Mouse (Mus musculus): ENCODE results near the gene Wdr46.
A peak's percentile ranks its signal among the peaks of the same experiment; 100 is the strongest.
"Not testable (repeated sequence)": the region's sequence is repeated elsewhere in the genome, so short reads cannot be mapped to it uniquely, and the experiment has no call there.

Wdr46 gene

DNA sequence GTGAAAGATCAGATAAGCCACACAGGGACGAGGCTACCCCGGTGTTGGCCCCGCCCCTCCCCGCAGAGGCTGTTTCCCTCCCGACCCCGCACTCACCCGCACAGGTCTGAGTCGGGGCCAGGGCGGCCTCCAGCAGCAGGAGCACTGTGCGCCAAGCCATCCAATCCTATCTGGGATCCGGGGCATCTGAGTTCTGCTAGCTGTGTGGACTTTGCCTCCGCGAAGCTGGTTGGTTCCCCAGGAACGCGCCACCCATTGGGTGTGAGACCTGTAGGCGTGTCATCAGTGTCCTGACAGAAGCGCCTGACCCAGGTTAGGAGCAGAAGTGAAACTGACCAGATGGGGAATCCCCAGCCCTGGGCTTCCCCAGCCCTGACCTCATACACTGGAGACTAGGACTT is 38.2 kb downstream of the Wdr46 start:
- peak; percentile 92 for DNase-seq (ENCODE audit: low read depth, low spot score)

DNA sequence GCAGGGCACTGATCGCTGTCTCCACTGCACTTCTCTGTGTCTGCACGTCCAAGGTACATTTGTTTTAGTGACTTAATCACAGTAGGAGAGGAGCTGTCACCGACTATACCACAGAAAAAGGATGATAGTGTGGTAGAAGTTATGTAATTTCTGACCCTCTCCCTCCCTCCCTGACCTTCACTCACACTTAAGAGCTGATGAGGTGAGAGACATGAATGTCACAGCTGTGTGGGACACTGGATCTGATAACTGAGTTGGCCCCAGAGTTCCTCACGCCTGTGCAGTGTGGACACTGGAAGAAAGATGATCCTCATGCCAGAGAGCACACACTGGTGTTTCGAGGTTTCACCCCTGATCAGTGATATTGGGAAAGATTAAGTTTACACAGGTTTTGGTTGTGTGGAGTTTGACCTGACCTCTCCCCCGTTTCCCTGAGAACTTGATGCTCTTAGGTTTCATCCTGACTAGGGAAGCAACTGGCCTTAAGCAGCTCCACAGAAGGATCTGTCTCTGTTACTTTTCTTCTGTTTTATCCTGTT is 39.1 kb downstream of the Wdr46 start:
- DNase-seq (ENCODE audit: low read depth, low spot score): no peak

DNA sequence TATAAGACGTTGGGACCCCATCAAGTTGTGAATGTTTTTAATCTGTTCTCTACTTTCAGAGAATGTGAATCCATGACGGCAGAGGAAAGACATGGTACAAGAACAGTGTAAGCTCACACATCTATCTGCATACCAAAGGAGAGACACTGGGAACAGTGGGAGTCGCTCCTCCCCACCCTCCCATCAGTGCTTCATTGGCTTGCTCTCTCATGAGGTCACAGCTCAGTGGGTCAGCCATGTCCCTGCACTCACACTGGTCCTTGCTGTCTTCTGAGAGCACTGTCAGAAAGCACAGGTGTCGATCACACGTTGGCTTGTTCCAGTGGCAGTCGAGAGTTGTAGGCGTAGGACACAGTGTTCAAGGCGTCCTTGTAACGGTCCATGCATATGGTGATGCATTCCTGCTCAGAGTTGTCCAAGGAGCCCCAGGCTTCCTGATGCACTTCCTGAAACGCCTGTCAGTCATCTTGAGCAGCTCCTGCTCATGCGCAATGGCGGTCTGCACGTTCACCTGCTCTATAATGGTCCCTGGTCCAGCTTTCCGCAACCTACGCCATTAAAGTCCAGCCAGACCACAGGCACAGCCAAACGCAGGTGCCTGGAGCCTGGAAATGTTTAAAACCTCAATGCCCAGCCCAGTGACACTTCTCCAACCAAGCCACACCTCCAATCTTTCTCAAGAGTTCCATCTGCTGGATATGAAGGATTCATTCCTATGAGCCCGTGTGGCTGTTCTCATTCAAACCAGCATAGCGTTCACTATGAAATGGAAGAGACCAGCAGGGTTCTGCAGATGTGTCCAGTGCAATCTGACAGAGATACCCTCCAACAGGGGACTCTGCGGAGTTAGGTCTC is 39.9 kb downstream of the Wdr46 start:
- peak; percentile 86 for DNase-seq (ENCODE audit: low read depth, low spot score)

DNA sequence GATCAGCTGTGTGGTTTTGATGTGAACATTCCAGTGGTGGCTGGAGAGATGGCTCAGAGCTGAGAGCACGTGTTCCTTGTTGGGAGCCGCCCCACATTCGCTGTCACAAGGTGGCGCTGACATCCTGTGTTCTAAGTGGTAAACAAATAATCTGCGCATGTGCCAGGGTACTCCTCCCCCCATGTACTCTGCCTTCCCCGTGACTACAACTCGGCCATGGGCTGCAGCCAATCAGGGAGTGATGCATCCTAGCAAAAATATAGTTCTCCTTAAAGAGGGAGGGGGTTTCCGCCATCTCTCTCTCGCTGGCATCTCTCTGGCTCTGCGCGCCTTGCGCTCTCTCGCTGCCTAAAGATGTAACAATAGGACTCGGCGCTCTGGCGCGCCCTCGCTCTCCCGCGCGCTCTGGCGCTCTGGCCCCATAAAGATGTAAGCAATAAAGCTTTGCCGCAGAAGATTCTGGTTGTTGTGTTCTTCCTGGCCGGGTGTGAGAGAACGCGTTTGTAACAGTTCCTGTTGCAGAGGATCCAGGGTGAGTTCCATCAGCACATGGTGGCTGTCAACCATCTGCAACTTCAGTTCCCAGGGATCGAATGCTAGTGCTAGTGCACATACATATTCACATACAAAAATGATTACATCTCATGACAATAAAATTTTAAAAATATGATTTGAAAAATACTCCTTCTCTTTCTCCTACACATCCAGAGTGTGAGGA is 40.9 kb downstream of the Wdr46 start:
- DNase-seq (ENCODE audit: low read depth, low spot score): peak; percentile 99

DNA sequence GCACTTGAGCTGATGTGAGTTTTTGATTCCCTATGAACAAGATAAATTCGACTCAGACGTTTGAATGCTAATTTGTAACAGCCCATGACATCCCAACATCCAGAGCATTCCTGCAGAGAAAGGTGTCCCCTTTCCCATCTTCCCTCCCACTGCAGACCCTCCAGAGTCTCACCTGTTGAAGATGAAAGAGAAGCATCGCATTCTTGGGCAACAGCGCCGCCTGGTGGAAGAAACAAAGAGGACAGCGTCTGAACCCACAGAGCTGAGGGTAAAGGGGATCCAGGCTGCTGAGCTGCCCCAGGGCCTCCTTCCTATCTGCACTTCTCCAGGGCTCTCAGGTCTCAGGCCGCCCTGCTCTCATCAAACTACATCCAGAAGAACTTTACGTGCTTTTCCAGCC is 41.7 kb downstream of the Wdr46 start:
- peak; percentile 76 for DNase-seq (ENCODE audit: low read depth, low spot score)

DNA sequence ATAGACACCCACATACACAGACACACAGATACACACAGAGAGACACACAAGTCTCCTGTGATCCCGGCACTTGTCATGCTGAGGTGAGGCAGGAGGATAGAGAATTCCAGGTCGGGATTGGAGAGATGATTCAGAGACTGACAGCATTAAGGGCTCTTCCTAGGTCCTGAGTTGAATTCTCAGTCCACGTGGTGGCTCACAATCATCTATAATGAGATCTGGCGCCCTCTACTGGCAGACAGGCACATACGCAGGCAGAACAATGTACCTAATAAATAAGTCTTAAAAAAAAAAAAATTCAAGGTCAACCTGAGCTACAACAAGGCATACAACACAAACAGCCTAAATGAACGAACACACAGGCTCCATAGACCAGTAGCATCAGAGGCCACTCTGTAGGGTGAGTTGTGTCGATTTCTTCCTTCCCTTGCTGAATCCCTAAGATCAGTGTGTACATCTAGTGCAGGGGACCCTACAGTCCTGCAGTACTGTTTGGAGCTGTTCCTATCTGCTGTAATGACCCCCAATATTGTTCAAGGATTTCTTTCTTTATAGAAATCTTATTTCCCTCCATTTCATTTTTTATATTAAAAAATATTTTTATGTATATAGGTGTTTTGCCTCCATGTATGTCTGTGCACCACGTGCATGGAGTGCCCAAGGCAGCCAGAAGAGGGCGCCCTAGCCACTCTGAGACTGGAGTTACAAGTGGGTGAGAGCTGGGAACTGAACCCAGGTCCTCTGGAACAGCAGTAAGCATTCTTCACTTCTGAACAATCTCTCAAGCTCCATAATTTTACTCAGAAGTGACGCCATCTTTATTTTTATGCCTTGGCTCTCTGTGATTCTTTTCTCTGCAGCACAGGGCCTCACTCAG is 51.6 kb downstream of the Wdr46 start:
- peak; percentile 94 for DNase-seq (ENCODE audit: low read depth, low spot score)

DNA sequence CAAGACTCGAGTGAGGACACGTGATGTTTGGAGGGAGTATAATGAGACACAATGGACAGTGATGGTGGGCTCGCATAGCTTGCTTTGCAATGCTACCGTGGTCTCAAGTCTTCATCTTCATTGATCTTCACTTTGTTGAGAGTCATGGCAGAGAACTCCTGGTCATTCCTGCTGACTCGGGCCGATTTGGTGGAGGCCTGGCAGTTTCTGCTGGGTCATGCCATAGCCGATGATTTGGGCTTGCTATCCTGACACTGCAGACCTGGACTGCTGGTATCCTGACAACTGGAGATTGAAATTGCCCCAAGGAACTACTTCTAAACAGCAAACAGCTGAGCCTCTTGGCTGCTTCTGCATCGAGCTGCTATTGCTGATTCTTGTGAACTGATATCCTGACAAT is 54.5 kb downstream of the Wdr46 start:
- DNase-seq (ENCODE audit: low read depth, low spot score): no peak

DNA sequence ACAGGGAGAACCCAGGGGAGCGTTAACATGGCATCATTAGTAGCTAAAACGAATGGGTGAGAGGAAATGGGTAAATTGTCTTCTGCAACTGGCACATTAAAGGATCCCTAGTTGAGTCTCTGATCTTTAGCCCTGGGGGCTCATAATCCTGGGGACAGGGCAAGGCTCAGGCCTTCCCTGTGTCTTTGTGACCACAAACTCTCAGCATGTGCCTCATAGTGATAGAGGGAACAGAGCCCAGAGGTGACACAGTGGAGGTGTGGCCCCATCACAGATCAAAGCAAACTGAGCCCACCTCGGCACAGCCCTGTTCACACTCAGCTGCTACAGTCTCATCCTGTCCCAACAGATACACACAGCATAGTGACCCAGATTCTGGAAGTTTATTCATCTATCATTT is 55.2 kb downstream of the Wdr46 start:
- no peak for DNase-seq (ENCODE audit: low read depth, low spot score)

DNA sequence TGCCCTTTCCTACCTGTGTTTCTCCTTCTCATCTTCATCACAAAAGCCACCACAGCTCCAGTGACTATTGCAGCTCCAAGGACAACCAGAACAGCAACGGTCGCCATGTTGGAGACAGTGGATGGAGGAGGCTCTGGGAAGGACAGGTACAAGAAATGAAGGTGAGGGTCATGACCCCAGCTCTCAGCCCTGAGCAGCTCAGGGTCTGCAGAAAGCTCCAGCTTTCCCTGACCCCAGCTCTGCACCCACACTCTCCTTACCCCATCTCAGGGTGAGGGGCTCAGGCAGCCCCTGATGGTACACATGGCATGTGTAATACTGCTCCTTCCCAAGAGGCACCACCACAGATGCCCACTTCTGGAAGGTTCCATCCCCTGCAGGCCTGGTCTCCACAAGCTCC is 56.6 kb downstream of the Wdr46 start:
- not testable (repeated sequence) for DNase-seq (ENCODE audit: low read depth, low spot score)

DNA sequence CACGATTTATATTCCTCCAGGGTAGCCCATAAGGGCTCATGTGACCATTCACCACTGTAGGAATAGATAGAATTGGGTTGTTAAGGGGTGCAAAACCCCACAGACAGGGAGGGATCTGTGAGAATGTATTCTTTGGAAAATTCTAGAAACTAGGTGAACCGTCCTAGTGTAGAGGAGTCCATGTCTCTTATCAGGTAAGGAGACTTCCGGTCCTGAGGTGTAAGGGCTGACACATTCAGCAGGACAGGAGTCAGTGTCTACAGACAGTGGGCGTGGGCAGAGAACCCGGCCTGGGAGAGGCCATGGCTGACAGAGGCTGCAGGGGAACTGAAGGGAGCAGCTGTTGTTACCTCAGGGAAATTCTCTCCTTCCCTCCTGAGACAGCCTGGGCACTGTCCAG is 58.2 kb downstream of the Wdr46 start:
- not testable (repeated sequence) for DNase-seq (ENCODE audit: low read depth, low spot score)
